ENCODE assay signal across 20 mouse cellular contexts in the genomic region with DNA sequence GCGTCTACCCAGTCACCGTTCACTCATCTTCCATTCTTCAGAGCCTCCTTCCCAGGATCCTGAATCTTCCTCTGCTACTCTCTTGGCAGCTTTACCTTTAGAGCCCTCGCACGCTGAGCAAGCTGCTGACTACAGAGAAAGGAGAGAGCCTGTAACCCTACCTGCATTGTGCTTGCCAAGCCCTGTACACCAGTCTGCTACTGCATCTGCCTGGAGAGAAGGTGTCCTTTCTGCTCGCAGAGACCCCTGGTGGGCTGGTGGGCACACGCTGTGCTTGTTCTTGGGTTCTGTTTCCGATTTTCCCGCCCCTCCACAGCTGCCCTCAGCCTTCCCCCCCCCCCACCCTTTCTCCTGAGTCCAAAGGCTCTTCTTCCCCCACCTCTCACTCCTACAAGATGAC. TPM values are rescaled to one million over a fixed set of nuclear protein-coding genes. Genes with fewer than 3 reads are reported as not detected.
DNase-seq lines count a peak whose midpoint lies in the region; ATAC-seq and TF ChIP-seq lines count a peak whose summit lies in the region.
"Had no signal": no experiment of that assay in that cellular context is flagged by ENCODE, and none has a peak within 500 bp of the region (broad histone marks: within the 10 kb centered on the region; RNA-seq: fewer than 3 reads in every experiment).

No protein-coding gene starts in this region.

- peaks cover 83% of the 10 kb centered on the region for H3K36me3 ChIP-seq in heart, embryonic 13.5 days
- H3K36me3 ChIP-seq in lung, postnatal 0 days (ENCODE audit: insufficient read depth, low read length): no peaks in the 10 kb centered on the region
- H3K36me3 ChIP-seq in embryonic facial prominence, embryonic 14.5 days (ENCODE audit: control insufficient read depth, insufficient read depth, low read length): peaks cover 46% of the 10 kb centered on the region
- H3K36me3 ChIP-seq in kidney, embryonic 14.5 days (ENCODE audit: control insufficient read depth, insufficient read depth, low read length): peaks cover 31% of the 10 kb centered on the region

- no peak overlapping the region for H3K4me3 ChIP-seq in heart, embryonic 13.5 days
- H3K4me3 ChIP-seq in lung, postnatal 0 days (ENCODE audit: low read depth, low read length): no peak overlapping the region
- H3K4me3 ChIP-seq in lung, adult 2 months (replicated peaks; ENCODE audit: extremely low read depth, low read depth, low read length): no peak overlapping the region
- H3K4me3 ChIP-seq in embryonic facial prominence, embryonic 14.5 days (ENCODE audit: low read depth, low read length): no peak overlapping the region
- H3K4me3 ChIP-seq in kidney, embryonic 14.5 days (ENCODE audit: low read length): no peak overlapping the region
- H3K4me3 ChIP-seq: forebrain, embryonic 13.5 days; midbrain, embryonic 13.5 days had no signal

- H3K4me1 ChIP-seq in heart, embryonic 13.5 days: peaks cover 55% of the 10 kb centered on the region
- peaks cover 10% of the 10 kb centered on the region; the same call in 1 of the 2 replicates for H3K4me1 ChIP-seq in lung, postnatal 0 days (ENCODE audit: insufficient read depth, low read depth, low read length)
- peaks cover 4% of the 10 kb centered on the region; the same call in 1 of the 2 replicates for H3K4me1 ChIP-seq in lung, adult 2 months (ENCODE audit: control insufficient read depth, insufficient read depth, low read length)
- peaks cover 46% of the 10 kb centered on the region for H3K4me1 ChIP-seq in embryonic facial prominence, embryonic 14.5 days (ENCODE audit: control insufficient read depth, insufficient read depth, low read length)
- H3K4me1 ChIP-seq in kidney, embryonic 14.5 days (ENCODE audit: control insufficient read depth, insufficient read depth, low read length): peaks cover 8% of the 10 kb centered on the region; the same call in 1 of the 2 replicates

- DNase-seq in heart, postnatal 36 days: no peak
- no peak for DNase-seq in lung, postnatal 0 days (ENCODE audit: low spot score)
- DNase-seq in lung, adult 2 months: no peak
- DNase-seq in embryonic facial prominence, embryonic 14.5 days (ENCODE audit: low spot score): peak; percentile 58
- no peak for DNase-seq in frontal cortex, postnatal 10 days (ENCODE audit: low spot score in 2 of 2)
- DNase-seq: adrenal gland, adult 8-10 months; cerebellum, adult 9-11 months; kidney, postnatal 25 days; layer of hippocampus, adult 9-11 months; spleen, adult 18-20 months; thymus, postnatal 14 days had no signal

- no peak overlapping the region for H3K4me2 ChIP-seq in heart, embryonic 13.5 days
- H3K4me2 ChIP-seq in lung, postnatal 0 days (replicated peaks; ENCODE audit: low read depth, low read length): no peak overlapping the region
- H3K4me2 ChIP-seq in embryonic facial prominence, embryonic 14.5 days (ENCODE audit: low read depth, low read length): no peak overlapping the region
- no peak overlapping the region for H3K4me2 ChIP-seq in kidney, embryonic 14.5 days (replicated peaks; ENCODE audit: low read depth, low read length)
- H3K4me2 ChIP-seq: forebrain, embryonic 13.5 days; midbrain, embryonic 13.5 days had no signal

- no peak for TF ChIP-seq EP300 in lung, postnatal 0 days (IDR thresholded peaks at IDR 0.05)

- no peak for ATAC-seq in heart, embryonic 13.5 days (ENCODE audit: extremely low read depth, insufficient number of reproducible peaks, low FRiP score, low TSS enrichment)
- no peak for ATAC-seq in lung, postnatal 0 days
- 0 out of 2 replicates have a peak, but pooled peaks have one; percentile 35 for ATAC-seq in embryonic facial prominence, embryonic 14.5 days (ENCODE audit: low read depth)
- ATAC-seq in kidney, embryonic 14.5 days (ENCODE audit: low FRiP score, low TSS enrichment): no peak
- ATAC-seq: CD4-positive, CD25-positive, alpha-beta regulatory T cell, adult 4 months; forebrain, embryonic 13.5 days; intestine, postnatal 0 days; midbrain, embryonic 13.5 days had no signal

- H3K27me3 ChIP-seq in heart, embryonic 13.5 days (replicated peaks): no peaks in the 10 kb centered on the region
- H3K27me3 ChIP-seq in lung, postnatal 0 days (replicated peaks; ENCODE audit: insufficient read depth, low read length): no peaks in the 10 kb centered on the region
- no peaks in the 10 kb centered on the region for H3K27me3 ChIP-seq in embryonic facial prominence, embryonic 14.5 days (replicated peaks; ENCODE audit: control insufficient read depth, insufficient read depth, low read length)
- no peaks in the 10 kb centered on the region for H3K27me3 ChIP-seq in kidney, embryonic 14.5 days (ENCODE audit: control insufficient read depth, insufficient read depth, low read length)
- H3K27me3 ChIP-seq: forebrain, embryonic 13.5 days; midbrain, embryonic 13.5 days had no signal

- H3K9ac ChIP-seq in heart, embryonic 13.5 days: no peak overlapping the region
- H3K9ac ChIP-seq in lung, postnatal 0 days (replicated peaks; ENCODE audit: low read depth): no peak overlapping the region
- H3K9ac ChIP-seq in embryonic facial prominence, embryonic 14.5 days (ENCODE audit: low read depth, low read length): no peak overlapping the region
- H3K9ac ChIP-seq in kidney, embryonic 14.5 days (ENCODE audit: low read depth, low read length): no peak overlapping the region
- H3K9ac ChIP-seq: forebrain, embryonic 13.5 days; midbrain, embryonic 13.5 days had no signal

- intact Hi-C loops in heart, postnatal 36 days (cut with DNase I): no loop called here

- WGBS in heart, embryonic 13.5 days: 64% methylated on average over 8 of the region's 8 CpGs
- WGBS in lung, postnatal 0 days: 87% methylated on average over 8 of the region's 8 CpGs
- 84% methylated on average over 8 of the region's 8 CpGs for WGBS in lung, adult 2 months
- 42% methylated on average over 7 of the region's 8 CpGs for WGBS in embryonic facial prominence, embryonic 14.5 days
- 72% methylated on average over 8 of the region's 8 CpGs for WGBS in kidney, embryonic 14.5 days

- H3K9me3 ChIP-seq in heart, embryonic 13.5 days: peaks cover 7% of the 10 kb centered on the region; the same call in 1 of the 2 replicates
- H3K9me3 ChIP-seq in lung, postnatal 0 days (ENCODE audit: low read length): no peaks in the 10 kb centered on the region
- no peaks in the 10 kb centered on the region for H3K9me3 ChIP-seq in embryonic facial prominence, embryonic 14.5 days (ENCODE audit: control insufficient read depth, low read length)
- 0 out of 2 replicates have a peak, but pooled peaks cover 2% of the 10 kb centered on the region for H3K9me3 ChIP-seq in kidney, embryonic 14.5 days (ENCODE audit: control insufficient read depth, low read length)
- H3K9me3 ChIP-seq: midbrain, embryonic 13.5 days had no signal

- 0 out of 2 replicates have a peak, but pooled peaks have one; percentile 9 for TF ChIP-seq CTCF in lung, postnatal 0 days (IDR thresholded peaks at IDR 0.05)
- no peak for TF ChIP-seq CTCF in lung, adult 2 months (IDR thresholded peaks at IDR 0.05; ENCODE audit: insufficient read depth, low read length)

- 0 out of 2 replicates have a peak overlapping the region, but pooled peaks have one; percentile 32 for H3K27ac ChIP-seq in heart, embryonic 13.5 days (replicated peaks)
- no peak overlapping the region for H3K27ac ChIP-seq in lung, postnatal 0 days (ENCODE audit: low read length)
- H3K27ac ChIP-seq in embryonic facial prominence, embryonic 14.5 days (replicated peaks; ENCODE audit: low read depth, low read length): peak overlapping the region; percentile 65
- no peak overlapping the region for H3K27ac ChIP-seq in kidney, embryonic 14.5 days (ENCODE audit: low read depth, low read length)
- H3K27ac ChIP-seq: forebrain, embryonic 13.5 days; macrophage; midbrain, embryonic 13.5 days had no signal

- no peak for TF ChIP-seq POLR2A in lung, adult 2 months (IDR thresholded peaks at IDR 0.05; ENCODE audit: borderline replicate concordance, extremely low read depth, low read depth, low read length)

RNA-seq across cellular contexts. Expression of a gene that starts 30.6 kb away (rescaled TPM):
- 429 and 466 TPM in 2 replicates for polyA plus RNA-seq in heart, embryonic 13.5 days (2015; fragmentation: Nextera tagmentation; extraction: Ambion mirVana)
- total RNA-seq in heart, postnatal 36 days (2021): 100 to 1,000 TPM in 1 of 2 experiments, 10 to 100 TPM in 1; 80.0 to 103 TPM
- polyA plus RNA-seq in lung, postnatal 0 days (2015; fragmentation: Nextera tagmentation; extraction: Ambion mirVana): 305 and 333 TPM in 2 replicates
- 36.0 and 44.5 TPM in 2 replicates for polyA plus RNA-seq in lung, adult 2 months (2012; rRNA removed)
- 833 and 870 TPM in 2 replicates for polyA plus RNA-seq in embryonic facial prominence, embryonic 14.5 days (2014; fragmentation: Nextera tagmentation; extraction: Ambion mirVana)
- polyA plus RNA-seq in kidney, embryonic 14.5 days (2014; fragmentation: Nextera tagmentation; extraction: Ambion mirVana): 522 and 589 TPM in 2 replicates

RNA-seq across cellular contexts. Expression of a gene that starts 53.7 kb away (rescaled TPM):
- 0.31 and 0.57 TPM in 2 replicates for polyA plus RNA-seq in heart, embryonic 13.5 days (2015; fragmentation: Nextera tagmentation; extraction: Ambion mirVana)
- total RNA-seq in heart, postnatal 36 days (2021): 1 to 10 TPM; 1.0 to 1.1 TPM
- 0.61 and 0.73 TPM in 2 replicates for polyA plus RNA-seq in lung, postnatal 0 days (2015; fragmentation: Nextera tagmentation; extraction: Ambion mirVana)
- 0.34 and 0.38 TPM in 2 replicates for polyA plus RNA-seq in lung, adult 2 months (2012; rRNA removed)
- polyA plus RNA-seq in embryonic facial prominence, embryonic 14.5 days (2014; fragmentation: Nextera tagmentation; extraction: Ambion mirVana): not detected in 2 replicates
- 0.26 TPM in 1 of 2 replicates, not detected in the other for polyA plus RNA-seq in kidney, embryonic 14.5 days (2014; fragmentation: Nextera tagmentation; extraction: Ambion mirVana)
- total RNA-seq: hematopoietic stem cell, adult 5-6 weeks; left cerebral cortex, postnatal 36 days had no signal
- polyA plus RNA-seq: CD4-positive, CD25-positive, alpha-beta regulatory T cell, adult 4 months; forebrain, embryonic 13.5 days; macrophage had no signal

Comparison
In these comparisons a context has a peak if more than half of its experiments do, and no peak if none do; other contexts are left out.
1. H3K27ac ChIP-seq: peak in heart, embryonic 13.5 days (single experiment) and embryonic facial prominence, embryonic 14.5 days (single experiment); none in lung, postnatal 0 days (single experiment) and kidney, embryonic 14.5 days (single experiment).